Mouse (Mus musculus): ENCODE results near the gene Acacb.
A peak's percentile ranks its signal among the peaks of the same experiment; 100 is the strongest.

Gene Acacb

GRCm38 (mm10) chr5:114176548-114177400 lies 30.4 kb downstream of the Acacb start:
- DNase-seq = no peak

GRCm38 (mm10) chr5:114177966-114178719 lies 31.8 kb downstream of the Acacb start:
- DNase-seq = no peak

GRCm38 (mm10) chr5:114179541-114179940 lies 33.2 kb downstream of the Acacb start:
- no peak for DNase-seq

GRCm38 (mm10) chr5:114183493-114183892 lies 37.2 kb downstream of the Acacb start:
- DNase-seq = no peak

DNA sequence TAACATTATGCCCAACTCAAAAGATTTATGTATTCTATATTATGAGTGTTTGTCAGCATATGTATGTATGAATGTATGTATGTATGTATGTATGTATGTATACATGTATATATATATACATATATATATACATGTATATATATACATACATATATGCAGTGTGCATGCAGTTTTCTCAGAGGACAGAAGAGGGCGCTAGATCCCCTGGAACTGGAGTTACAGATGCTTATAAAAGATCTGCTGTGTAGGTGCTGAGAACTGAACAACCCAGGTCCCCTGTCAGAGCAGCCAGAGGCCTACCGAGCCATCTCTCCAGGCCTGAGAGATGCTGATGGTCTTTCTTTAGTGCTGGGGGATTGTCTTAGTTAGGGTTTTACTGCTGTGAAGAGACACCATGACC lies 40.8 kb downstream of the Acacb start:
- no peak for DNase-seq

DNA sequence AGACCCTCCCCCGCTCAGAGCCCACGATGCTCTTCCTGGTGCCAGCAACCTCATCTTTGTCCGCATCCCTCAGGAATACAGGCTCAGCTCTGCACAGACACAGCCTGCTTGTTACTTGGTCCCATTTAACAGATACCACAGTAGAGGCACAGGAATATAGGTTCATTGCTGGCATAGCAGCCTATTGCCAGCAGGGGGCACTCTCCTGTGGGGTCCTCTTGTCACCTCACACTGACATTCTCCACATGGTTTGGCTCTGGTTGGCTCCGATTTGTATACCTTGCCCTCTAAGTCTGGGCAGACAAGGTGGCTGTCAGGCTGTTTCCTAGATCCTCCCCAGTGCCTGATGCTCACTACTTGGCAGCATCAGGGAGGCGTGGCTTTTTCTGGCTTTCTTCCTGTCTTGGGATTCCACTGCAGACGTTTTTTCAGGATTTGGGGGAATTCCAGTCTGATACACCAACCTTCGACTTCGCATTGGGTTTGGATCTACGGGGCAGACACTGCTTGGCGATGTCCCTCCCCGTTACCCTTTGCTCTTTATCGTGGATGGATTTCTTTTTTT lies 42.6 kb downstream of the Acacb start:
- peak; percentile 50 for DNase-seq

DNA sequence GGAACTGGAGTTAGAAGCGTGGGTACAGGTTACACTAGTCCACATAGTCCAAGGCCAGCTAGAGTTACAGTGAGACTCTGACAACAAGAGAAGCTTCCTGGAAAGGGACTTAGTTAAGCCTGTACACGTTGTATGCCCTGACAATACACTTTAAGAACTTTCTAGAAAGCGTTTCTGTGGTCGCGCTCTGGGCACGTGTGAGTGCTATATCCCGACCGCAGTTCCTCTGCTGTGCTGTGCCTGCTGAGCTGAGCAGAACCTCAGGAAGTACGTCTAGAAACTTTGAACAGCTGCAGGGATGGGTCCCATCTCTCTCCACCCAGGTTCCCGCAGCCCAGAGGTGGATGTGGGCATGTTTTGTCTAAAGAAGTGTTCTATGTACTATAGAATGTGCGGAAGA lies 47.8 kb downstream of the Acacb start:
- no peak for DNase-seq

DNA sequence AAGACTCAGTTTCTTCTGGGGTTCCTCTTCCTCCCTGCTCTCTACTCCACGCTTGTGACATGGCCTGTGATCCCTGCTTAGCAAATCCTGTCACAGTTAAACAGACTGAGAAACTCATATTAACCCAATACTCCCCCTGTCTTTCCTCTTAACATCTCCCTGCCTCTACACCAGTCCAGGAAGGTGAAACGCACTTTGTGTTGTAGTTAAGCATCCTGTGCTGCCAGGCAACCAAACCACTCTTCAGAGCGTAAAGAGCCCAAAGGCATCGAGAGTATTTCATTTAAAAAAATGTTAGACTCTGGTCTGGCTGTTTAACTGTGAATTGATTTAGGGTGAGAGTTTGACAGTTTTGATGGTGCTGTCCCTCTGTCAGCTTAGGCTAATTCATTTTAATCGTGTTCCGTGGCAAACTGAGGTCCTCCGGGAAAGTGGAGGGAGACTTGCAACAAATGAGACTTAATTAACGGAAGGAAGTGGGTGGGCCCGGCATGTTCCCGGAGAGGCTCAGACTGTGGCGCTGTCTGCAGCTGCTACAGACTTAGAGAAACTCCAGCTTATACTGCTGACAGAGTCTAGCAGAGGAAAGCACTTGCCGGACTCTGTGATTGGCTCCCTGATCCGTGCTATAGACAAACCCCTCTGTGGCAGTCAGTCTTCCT lies 52.9 kb downstream of the Acacb start:
- DNase-seq = peak; percentile 69

GRCm38 (mm10) chr5:114206158-114206557 lies 59.8 kb downstream of the Acacb start:
- no peak for DNase-seq

GRCm38 (mm10) chr5:114213183-114213582 lies 66.8 kb downstream of the Acacb start:
- no peak for DNase-seq

DNA sequence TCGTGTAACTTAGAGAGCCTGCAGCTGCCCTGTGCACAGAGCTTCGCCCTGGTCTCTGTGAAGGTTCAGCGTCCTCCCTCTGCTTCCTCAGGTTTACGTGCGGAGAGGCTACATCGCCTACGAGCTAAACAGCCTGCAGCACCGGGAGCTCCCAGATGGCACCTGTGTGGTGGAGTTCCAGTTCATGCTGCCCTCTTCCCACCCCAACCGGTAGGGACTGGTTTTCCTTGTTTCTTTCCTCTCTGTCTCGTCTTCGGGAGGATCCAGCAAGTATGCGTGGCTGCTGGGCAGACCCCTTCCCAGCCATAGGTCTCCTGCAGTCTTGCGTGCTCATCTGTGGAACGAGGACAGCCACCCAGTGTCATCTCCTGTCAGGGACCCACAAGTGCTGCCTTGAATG lies 72.4 kb downstream of the Acacb start:
- DNase-seq = no peak

DNA sequence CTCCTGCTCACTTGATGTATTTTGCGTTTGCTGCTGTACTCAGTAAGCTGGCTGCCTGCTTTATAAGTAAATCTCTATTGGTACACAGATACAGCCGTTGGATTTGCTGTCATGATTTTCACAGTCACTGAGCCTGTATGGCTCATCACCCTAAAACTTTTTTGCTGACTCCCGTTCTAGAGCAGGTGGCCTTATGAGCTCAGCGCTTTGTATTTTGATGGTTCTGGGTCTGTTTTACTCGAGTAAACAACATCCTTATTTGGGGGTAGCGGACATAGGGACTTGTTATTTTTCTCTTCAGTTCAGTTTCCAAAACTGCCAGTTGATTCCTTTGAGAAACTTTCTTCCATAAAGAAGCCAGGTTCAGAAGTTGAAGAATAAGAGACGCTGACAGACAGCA lies 79.7 kb downstream of the Acacb start:
- no peak for DNase-seq

DNA sequence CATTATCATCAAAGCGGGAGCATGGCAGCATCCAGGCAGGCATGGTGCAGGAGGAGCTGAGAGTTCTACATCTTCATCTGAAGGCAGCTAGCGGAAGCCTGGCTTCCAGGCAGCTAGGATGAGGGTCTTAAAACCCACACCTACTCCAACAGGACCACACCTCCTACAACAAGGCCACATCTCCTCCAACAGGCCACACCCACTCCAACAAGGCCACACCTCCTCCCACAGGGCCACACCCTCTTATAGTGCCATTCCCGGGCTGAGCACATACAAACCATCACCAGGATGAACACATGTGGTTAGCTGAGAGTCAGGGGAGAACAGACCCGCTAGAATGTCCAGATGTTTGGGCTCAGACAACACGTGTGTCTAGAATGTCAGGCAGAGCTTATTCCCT lies 82.6 kb downstream of the Acacb start:
- no peak for DNase-seq

DNA sequence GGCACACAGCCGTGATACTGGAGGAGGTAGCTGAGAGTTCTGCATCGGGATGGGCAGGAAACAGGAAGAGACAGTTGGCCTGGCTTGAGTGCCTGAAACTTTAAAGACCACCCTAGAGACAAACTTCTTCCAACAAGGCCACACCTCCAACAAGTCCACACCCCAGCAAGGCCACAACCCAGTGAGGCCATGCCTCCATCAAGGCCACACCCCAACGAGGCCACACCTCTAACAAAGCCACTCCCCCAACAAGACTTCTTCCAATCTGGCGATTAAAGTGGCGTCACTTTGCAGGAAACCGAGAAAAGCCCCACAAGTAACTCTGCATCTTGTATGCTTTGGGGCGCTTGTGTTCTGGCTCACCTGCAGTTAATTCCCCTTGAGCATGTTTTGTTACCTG lies 92.6 kb downstream of the Acacb start:
- DNase-seq = peak; percentile 15

DNA sequence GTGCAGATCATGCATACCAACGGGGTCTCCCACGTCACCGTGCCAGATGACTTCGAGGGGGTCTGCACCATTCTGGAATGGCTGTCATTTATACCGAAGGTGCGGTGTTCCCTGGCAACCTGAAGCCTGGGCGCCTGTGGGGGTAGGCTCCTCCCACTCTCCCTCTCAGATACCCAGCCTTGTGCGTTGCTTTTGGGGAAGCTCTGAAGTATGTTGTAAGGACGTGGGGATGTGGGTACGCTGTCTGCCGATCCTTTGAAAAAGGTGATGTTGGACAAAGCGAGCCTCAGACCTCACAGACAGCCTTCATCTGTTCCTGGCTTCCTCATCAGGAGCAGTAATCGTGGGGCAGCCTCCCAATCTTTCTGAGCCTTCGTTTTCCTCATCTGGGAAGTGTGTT lies 93.4 kb downstream of the Acacb start:
- no peak for DNase-seq

- DNase-seq = no peak
These were observed 100.1 kb downstream of the Acacb start for GRCm38 (mm10) chr5:114246465-114246864.

GRCm38 (mm10) chr5:114248174-114248589 lies 101.8 kb downstream of the Acacb start:
- DNase-seq = peak; percentile 77

DNA sequence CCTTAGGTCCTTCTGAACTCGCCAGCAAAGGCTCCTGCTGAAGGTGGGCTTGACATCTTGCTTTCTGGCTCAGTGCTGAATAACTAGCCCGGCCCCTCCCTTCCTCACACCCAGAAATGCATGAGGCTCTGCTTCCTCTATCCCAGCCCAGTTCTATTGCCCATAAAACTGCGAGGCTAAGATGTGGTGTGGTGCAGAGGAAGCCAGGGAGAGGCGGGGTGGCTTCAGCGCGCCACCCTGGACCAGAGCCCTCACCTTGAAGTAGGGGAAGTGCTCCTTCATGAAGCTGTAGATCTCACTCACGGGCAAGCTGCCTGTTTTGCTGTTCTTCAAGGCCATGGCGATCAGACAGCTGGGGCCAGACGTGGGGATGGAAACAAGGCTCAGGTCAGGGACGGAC lies 113.2 kb downstream of the Acacb start:
- no peak for DNase-seq

GRCm38 (mm10) chr5:114261494-114261893 lies 115.2 kb downstream of the Acacb start:
- no peak for DNase-seq

GRCm38 (mm10) chr5:114264030-114264459 lies 117.7 kb downstream of the Acacb start:
- DNase-seq = no peak

GRCm38 (mm10) chr5:114264791-114265190 lies 118.5 kb downstream of the Acacb start:
- no peak for DNase-seq

DNA sequence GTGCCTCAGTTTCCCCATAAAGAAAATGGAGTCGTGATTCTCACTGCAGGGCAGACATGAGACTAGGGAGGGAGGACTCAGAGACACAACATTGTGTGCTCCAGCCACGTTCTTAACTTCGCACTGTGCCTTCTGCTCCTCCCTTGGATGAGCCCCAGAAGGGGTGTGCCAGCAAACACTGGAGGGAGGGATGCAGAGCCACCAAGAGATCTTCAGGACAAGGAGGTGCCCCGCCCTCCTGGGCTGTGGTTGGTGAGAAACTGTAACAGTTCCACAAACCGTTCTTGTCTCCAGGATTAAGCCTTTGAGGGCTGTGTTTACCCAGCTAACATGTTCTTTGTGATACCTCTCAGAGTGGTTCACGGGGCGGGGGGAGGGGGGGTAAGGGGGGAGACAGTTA lies 122.3 kb downstream of the Acacb start:
- no peak for DNase-seq

GRCm38 (mm10) chr5:114269499-114269898 lies 123.2 kb downstream of the Acacb start:
- DNase-seq = no peak
